Mouse (Mus musculus) layer of hippocampus, adult 11-12 months (tissue): ENCODE data around the gene Stk39.

ENCODE experiments used
- DNase-seq: peaks from one replicate; pipeline ENCODE4 v3.0.0; 2022; ENCODE audit warnings: low spot score

The Stk39 gene

GRCm38 (mm10) chr2:68458115-68458514 lies 14.0 kb downstream of the Stk39 start:
- DNase-seq, result no peak

- no peak for DNase-seq
Observed at GRCm38 (mm10) chr2:68457455-68458032, 14.5 kb downstream of the Stk39 start.

- no peak for DNase-seq
Observed at GRCm38 (mm10) chr2:68456899-68457298, 15.2 kb downstream of the Stk39 start.

GRCm38 (mm10) chr2:68452379-68452778 lies 19.7 kb downstream of the Stk39 start:
- no peak for DNase-seq

- DNase-seq, result no peak
Observed at GRCm38 (mm10) chr2:68448035-68448434, 24.0 kb downstream of the Stk39 start.

DNA sequence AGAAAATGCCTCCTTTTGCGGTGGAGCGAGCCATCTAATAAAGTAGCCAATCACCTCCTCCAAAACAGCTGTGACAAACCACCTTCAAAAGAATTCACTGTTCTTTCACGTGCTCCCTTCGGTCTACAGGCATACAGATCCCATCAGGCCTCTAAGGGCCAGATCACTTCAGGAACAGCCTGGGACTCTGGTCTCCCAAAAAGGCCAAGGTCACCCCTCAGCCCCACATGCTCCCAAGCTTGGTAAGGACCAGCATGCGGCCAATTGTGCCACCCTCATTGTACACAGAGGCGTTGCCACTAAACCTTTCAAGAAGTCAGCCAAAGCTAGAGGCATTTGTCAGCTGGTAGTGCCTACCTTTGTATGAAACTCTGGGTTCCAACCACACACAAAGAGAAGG lies 28.9 kb downstream of the Stk39 start:
- DNase-seq, result no peak

GRCm38 (mm10) chr2:68442113-68442717 lies 29.9 kb downstream of the Stk39 start:
- DNase-seq, result no peak

GRCm38 (mm10) chr2:68439614-68440013 lies 32.5 kb downstream of the Stk39 start:
- DNase-seq, result no peak

- no peak for DNase-seq
Observed at GRCm38 (mm10) chr2:68437920-68438319, 34.1 kb downstream of the Stk39 start.

DNA sequence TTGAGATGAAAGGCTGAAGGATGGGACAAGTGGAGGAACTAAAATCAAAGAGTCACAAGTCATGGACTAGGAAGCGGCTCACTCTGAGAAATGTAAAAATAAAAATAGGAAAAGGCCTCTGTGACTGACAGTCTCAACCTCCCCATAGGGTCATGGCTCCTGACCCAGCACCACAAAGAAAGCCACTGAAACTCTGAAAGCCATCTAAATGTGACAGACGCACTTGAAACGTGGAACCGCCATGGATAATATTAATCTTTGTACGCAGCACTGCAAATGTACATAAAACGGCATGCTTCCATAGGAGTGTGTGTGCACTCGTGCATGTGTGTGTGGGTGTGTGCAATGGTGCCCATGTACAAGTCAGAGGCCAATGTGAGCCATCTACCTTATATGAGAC lies 34.9 kb downstream of the Stk39 start:
- DNase-seq, result no peak

GRCm38 (mm10) chr2:68436305-68436704 lies 35.8 kb downstream of the Stk39 start:
- no peak for DNase-seq

- no peak for DNase-seq
Observed at GRCm38 (mm10) chr2:68435494-68436255, 36.4 kb downstream of the Stk39 start.

GRCm38 (mm10) chr2:68434997-68435396 lies 37.1 kb downstream of the Stk39 start:
- no peak for DNase-seq

DNA sequence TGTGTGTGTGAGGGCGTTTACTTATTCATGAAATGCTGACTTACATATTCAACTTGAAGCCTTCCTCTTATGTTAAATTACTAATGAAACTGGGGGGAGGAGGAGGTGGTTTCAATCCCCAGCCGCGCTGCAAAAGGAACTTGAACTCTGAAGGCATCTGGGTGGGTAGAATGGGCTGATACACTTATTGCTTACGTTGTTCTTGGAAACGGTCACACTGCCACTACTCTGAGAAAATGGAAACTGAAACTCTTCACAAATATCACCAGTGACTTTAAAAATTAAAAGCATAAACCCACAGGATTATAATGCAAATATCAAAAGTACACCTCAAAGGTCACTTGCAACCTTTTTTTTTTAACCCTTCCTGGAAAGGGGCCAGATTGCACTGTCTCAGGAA lies 37.5 kb downstream of the Stk39 start:
- DNase-seq, result no peak

GRCm38 (mm10) chr2:68433736-68434312 lies 38.2 kb downstream of the Stk39 start:
- DNase-seq, result no peak

GRCm38 (mm10) chr2:68432834-68433233 lies 39.2 kb downstream of the Stk39 start:
- no peak for DNase-seq

DNA sequence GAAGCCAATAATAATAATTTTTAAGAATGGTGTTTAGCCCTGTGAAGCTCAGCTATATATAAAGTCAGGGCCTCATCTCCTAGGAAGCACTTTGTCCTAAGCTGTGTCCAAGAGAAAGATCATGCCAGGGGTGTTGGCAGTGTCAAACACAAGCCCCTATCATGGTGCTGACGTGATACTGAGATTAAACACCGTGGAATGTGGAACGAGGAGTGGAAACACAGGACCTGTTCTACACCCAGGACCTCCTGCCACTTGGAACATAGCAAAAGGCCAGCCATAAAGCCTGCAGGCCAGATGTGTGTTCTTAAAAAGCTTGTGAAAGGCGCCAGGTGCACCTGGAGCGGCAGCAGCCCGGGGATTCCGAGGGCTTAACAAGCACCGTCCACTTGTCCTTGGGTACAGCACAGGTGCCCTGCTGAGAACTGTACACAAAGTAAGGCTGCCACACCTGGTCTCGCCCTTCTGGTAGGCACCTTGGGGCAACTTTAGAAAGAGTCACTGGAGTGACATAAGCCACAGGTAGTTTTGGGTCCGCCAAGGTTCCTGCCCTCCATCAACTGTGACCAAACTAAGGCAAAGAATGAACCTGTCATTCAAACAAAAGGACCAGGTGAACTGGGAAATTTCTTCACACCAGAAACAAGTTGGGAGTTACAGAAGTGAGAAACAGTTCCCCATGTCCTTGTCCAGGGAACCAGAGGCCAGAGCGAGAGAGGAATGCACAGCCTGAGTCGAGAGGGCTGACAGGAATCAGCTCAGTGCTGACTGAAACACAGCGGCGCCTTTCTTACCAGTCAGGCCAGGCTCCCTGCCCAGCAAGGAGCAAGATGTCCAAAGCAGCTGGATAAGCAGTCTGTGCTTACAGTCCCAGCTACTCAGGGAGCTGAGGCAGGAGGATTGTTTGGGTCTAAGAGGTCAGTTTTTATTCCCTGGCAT lies 40.8 kb downstream of the Stk39 start:
- no peak for DNase-seq

GRCm38 (mm10) chr2:68430493-68430892 lies 41.6 kb downstream of the Stk39 start:
- no peak for DNase-seq

- DNase-seq, result no peak
Observed at GRCm38 (mm10) chr2:68429436-68429835, 42.6 kb downstream of the Stk39 start.

DNA sequence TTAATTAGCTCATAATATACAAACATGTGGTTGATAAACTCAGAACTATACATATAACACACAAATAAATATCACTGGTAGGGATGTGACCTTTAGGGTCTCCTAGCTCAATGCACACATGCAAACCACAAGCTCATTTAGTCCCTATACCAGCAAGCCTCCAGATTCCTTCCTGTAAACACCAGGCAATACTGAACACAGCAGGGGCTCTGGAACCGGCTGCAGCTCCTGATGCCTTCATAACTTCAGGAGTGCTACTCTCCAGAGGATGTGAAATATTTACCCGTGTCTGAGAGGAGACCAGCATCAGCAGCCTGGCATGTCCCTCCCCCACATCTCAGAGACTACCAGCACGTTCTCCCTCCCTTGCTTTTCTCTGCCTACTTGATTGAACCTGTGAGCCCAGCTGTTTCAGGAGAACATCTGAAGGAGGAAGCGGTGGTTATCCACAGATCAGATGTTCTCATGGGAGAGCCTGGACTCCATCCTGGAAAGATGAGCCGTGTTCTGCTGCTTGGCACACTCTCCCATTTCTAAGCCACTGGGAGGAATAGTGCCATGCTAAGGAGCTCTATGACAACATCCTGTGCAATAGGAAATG lies 45.0 kb downstream of the Stk39 start:
- no peak for DNase-seq

DNA sequence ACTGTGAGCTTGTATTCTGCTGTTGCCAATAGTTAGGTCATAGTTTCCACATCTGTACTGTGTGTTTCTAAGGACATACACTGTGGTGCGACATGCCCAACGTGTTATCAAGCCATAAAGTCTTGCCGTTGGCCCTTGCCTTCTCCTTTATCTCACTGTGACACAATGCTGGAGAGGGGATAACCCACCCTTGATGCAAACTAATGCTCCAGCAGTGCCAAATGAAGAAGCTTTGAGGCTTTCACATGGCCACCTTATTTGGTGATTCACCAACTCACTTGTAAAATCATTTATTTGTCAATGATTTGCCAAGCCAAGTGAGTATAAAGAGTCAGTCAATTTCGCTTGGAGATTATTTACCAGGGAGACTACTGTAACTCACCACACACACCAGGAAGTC lies 46.0 kb downstream of the Stk39 start:
- DNase-seq, result no peak

- no peak for DNase-seq
Observed at GRCm38 (mm10) chr2:68421002-68421401, 51.1 kb downstream of the Stk39 start.
